Mouse (Mus musculus) embryonic fibroblast, embryonic 13.5 days (primary cell): ENCODE results near the gene Slc25a13.

Experiments used
- CTCF ChIP-seq: IDR thresholded peaks from 2 replicates; pipeline ENCODE4 v1.5.1; 2011; ENCODE audit warnings: mild to moderate bottlenecking, control low read depth, low read length, moderate library complexity, borderline replicate concordance; ENCODE audit not compliant: insufficient read depth
- POLR2A ChIP-seq: IDR thresholded peaks from 2 replicates; pipeline ENCODE4 v1.6.1; 2011; ENCODE audit warnings: low read depth, mild to moderate bottlenecking, control low read depth, low read length, moderate library complexity

- TF ChIP-seq CTCF (no peak), POLR2A (no peak)
Observed at GRCm38 (mm10) chr6:6149751-6150150, 67.2 kb downstream of the Slc25a13 start.
